Mouse (Mus musculus): ENCODE data around the gene Dtnbp1. TPM values are rescaled to one million over a fixed set of nuclear protein-coding genes. Genes with fewer than 3 reads are reported as not detected.
A peak's percentile ranks its signal among the peaks of the same experiment; 100 is the strongest.

Dtnbp1 gene
- total RNA-seq, 2 experiments from 2014 or later: 92.2 to 94.2 TPM

DNA sequence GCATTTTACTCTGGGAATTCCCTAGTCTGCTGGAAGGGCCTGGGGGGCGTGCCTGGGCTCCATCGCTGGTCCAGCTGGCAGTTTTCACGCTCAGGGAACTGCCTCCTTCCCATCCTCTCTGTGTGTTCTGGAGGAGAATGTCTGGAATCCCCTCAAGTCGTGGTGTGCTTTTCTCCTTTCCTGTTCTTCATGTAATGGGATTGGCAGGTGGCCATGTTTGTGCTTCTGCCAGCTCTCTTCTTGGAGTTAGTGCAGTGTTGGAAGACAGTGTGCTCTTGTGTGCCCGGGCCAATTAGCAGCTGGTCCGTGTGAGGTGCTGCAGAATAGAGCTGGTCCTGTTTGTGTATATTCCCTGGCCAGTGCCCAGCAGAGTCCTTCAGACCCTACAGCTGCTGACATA, 94.2 kb downstream of the Dtnbp1 start:
- DNase-seq (ENCODE audit: low spot score in 2 of 2): peak; percentile 93

DNA sequence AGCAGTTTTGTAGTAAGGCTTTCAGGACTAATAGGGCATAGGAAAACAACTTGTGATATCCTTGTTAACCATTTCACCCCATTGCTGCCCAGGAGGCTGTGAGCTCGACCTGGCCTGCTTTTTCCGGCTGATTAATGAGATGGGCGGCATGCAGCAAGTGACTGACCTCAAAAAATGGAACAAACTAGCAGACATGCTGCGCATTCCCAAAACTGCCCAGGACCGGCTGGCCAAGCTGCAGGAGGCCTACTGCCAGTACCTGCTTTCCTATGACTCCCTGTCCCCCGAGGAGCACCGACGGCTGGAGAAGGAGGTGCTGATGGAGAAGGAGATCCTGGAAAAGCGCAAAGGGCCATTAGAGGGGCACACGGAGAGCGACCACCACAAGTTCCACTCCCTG, 95.8 kb downstream of the Dtnbp1 start:
- no peak for DNase-seq (ENCODE audit: low spot score in 2 of 2)

DNA sequence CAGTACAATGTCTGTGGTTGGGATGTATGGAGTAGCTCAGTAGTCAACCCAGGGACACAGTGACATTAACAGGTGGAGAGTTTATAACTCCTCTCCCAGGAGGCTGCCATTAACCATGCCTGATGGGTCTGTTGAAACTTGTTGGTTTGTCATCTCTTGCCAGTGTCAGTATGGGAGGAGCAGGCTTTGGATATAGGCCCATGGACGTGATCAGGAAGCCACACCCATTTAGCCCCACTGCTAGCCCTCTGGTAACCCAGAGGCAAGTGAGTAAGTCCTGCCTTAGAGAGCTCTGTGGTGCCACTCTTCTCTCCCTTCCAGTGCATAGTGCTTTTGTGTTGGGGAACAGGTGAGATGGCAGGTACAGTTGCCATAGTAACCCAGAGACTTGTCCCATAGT, 97.7 kb downstream of the Dtnbp1 start:
- no peak for DNase-seq (ENCODE audit: low spot score in 2 of 2)

DNA sequence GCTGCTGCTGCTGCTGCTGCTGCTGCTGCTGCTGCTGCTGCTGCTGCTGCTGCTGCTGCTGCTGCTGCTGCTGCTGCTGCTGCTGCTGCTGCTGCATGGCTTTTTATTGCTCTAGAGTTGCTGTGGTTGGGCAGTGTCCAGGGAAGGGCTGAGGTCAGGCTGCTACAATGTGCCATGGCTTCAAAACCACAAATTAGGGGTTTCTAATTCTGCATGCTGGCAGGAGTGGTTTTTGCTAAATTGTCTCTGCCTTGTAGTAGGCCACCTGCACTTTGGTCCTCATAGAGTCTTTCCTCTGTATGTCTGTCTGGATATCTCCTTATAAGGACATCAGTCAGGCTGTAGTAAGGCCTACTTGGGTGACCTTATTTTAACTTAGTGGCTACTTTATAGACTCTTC, 98.5 kb downstream of the Dtnbp1 start:
- no peak for DNase-seq (ENCODE audit: low spot score in 2 of 2)

DNA sequence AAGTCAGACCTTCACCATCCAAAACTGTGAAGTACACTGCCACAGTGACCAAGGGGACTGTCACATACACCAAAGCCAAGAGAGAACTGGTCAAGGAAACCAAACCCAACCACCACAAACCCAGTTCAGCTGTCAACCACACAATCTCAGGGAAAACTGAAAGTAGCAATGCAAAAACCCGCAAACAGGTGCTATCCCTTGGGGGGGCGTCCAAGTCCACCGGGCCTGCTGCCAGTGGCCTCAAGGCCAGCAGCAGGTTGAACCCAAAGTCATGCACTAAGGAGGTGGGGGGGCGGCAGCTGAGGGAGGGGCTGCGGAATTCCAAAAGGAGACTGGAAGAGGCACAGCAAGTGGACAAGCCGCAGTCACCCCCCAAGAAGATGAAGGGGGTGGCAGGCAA, 99.6 kb downstream of the Dtnbp1 start:
- DNase-seq (ENCODE audit: low spot score in 2 of 2): no peak

DNA sequence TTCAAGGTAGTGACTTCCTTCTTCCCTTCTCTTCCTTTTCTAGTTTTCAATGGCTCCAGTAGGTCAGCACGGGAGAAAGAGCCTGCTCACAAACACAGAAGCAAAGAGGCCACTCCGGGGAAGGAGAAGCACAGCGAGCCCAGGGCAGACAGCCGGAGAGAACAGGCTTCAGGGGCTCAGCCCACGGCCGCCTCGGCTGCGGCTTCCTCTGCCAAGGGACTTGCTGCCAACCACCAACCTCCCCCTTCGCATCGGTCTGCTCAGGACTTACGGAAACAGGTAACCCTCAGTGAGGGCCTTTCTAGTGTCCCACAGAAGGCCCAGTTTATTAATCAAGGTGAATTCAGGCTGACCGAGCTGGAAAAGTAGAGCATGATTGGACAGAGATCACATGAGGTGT, 105.7 kb downstream of the Dtnbp1 start:
- DNase-seq (ENCODE audit: low spot score in 2 of 2): no peak

DNA sequence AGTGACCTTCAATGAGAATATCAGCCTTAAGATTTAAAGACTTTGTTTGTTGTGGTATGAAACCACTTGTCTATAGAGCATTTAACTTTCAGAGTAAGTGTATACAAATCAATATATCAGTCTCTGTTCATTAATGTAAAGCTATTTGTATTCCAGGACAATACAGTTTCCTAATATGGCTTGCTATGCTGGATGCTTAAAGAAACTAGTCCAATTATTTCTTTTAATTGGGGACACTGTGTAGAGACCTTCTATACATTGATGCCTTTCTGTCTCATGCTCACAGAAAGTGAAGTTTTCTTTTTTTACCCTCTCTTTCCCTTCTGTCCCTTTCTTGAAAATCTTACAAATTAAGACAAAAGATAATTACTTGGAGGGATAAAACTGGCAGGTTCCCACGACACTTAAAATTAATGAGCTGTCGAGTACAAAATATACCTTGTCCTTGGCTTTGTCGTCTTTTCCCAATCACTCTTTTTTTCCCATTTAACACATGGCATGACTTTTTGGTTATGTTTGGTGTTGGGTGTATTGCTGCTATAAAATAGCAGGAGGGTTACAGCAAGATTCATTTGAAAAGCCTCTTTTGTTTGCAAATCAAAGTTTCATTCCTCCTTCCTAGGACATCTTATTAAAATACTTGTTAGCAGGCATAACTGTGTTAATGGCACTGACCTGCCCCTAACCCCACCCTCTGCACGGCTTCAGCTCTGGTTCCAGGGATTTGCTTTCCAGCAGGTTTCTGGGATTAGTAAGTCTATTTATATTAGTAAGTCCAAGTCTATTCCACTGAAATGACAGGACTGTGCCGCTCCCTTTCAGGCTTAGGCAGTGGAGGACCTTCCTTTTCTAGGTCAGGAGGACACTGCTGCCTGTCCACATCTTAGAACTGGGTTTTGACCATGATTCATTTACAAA, 109.9 kb downstream of the Dtnbp1 start:
- DNase-seq (ENCODE audit: low spot score in 2 of 2): no peak

DNA sequence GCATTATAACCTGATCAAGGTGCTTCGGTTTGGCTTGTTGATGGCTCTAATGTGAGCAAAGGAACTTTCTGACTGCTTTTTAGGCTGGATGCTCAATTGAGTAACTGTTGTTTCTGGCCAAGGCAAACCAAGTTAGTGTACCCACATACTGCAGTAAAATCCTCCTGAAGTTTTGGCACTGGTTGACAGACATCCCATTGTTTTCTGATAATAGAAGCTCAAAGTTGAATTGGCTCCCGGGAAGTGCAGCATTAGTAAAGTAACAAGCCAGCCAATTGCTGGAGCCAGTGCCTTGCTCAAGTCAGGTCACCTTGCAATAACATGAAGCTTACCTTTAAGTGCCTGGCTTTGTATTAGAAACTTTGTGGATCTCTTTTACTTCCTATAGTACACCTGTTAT, 111.3 kb downstream of the Dtnbp1 start:
- DNase-seq (ENCODE audit: low spot score in 2 of 2): no peak

DNA sequence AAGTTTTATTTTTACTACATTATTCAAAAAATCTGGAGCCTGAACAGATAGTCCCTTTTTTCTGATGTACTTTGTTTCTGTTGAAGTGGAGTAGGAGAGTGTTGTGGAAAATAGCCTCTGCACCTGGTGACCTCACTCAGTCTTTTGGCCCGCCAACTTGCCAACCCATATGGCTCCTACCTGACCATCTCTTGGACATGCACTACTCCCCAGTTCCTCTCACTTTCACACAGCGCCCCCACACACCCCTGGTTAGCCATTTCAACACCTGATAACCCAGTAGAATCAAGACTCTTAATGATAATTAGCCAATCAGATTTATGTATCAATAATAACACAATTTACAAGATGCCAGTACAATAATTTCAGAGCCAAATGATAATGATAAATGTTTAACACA, 115.7 kb downstream of the Dtnbp1 start:
- DNase-seq (ENCODE audit: low spot score in 2 of 2): no peak

DNA sequence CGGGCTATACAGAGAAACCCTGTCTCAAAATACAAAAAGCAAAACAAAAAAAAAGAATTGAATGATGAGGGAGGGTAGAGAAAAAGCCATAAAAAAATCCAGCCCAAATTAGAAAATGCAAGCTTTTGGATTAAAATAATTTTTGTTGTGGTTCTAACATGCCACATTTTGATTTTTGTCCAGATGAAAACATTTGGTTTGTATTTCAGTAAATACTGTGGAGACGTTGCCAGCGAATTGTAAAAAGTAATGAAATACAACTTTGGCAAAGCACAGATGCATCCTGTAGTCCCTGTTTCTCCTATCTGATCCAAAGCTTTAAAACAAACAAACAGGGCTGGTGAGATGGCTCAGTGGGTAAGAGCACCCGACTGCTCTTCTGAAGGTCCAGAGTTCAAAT, 120.9 kb downstream of the Dtnbp1 start:
- no peak for DNase-seq (ENCODE audit: low spot score in 2 of 2)

DNA sequence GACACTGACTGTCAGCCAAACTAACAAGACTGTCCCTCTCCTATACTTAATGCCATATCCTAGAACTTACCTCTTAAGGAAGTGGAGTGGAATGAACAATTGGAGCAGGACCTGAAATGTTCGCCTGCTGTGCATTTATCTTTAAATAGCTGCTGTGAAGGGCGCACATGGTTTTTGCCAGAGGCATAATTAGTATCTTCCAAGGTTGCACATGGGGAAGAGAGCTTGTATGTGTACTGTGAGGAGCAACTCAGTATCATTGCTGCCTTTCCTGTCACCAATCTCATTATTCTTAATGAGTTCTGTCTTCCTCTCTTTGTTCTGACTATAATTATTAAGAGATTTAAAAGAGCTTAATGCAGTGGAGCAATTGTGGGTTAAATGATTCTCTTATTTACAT, 125.1 kb downstream of the Dtnbp1 start:
- DNase-seq (ENCODE audit: low spot score in 2 of 2): no peak

Other genes with a start within 250 kb of the Dtnbp1 start
- gene Gm9817, start 76.5 kb upstream of the Dtnbp1 start, total RNA-seq (2021): under 1 TPM in 1 of 2 experiments, not detected in 1; 0.14 TPM